Mouse (Mus musculus) embryonic facial prominence, embryonic 10.5 days (tissue): ENCODE data around the gene Ccdc73. TPM values are rescaled to one million over a fixed set of nuclear protein-coding genes. Genes with fewer than 3 reads are reported as not detected.

Experiments used
- DNase-seq: peaks from one replicate; pipeline ENCODE4 v3.0.0-alpha.2; 2017; ENCODE audit warnings: low spot score
- H3K27ac ChIP-seq: fragments of 300-500 bp; sonication (generic); replicated peaks from 2 replicates; pipeline ENCODE4 v1.5.1; 2016; ENCODE audit warnings: mild to moderate bottlenecking
- H3K27me3 ChIP-seq: fragments of 300-500 bp; sonication (generic); replicated peaks from 2 replicates; pipeline ENCODE4 v1.6.1; 2016; ENCODE audit warnings: low read depth, mild to moderate bottlenecking; ENCODE audit not compliant: poor library complexity, severe bottlenecking
- H3K36me3 ChIP-seq: fragments of 300-500 bp; sonication (generic); replicated peaks from 2 replicates; pipeline ENCODE4 v1.6.1; 2016; ENCODE audit warnings: mild to moderate bottlenecking, moderate library complexity
- H3K4me1 ChIP-seq: fragments of 300-500 bp; sonication (generic); 2 replicates; pipeline ENCODE4 v1.6.1; 2016
- H3K4me3 ChIP-seq: fragments of 300-500 bp; sonication (generic); 2 replicates; pipeline ENCODE4 v1.5.1; 2016; ENCODE audit warnings: mild to moderate bottlenecking, moderate library complexity
- H3K9me3 ChIP-seq: fragments of 300-500 bp; sonication (generic); 2 replicates; pipeline ENCODE4 v1.6.1; 2016; ENCODE audit warnings: mild to moderate bottlenecking
- WGBS: fragments of 180-500 bp; shearing (Covaris S2); methylation state at CpG from one replicate; pipeline ENCODE4 v1.1.7; 2016; 5-methylcytosine and 5-hydroxymethylcytosine counted together
- polyA plus RNA-seq: library from polyadenylated mRNA; unstranded; fragments of >200 nt; fragmentation: Nextera tagmentation; extraction: Ambion mirVana; gene quantifications from 2 replicates; pipeline ENCODE4 v1.2.1, GENCODE M21; 2016

Gene Ccdc73
- polyA plus RNA-seq, 1 experiment from 2014 or later, result 6.3 TPM

DNA sequence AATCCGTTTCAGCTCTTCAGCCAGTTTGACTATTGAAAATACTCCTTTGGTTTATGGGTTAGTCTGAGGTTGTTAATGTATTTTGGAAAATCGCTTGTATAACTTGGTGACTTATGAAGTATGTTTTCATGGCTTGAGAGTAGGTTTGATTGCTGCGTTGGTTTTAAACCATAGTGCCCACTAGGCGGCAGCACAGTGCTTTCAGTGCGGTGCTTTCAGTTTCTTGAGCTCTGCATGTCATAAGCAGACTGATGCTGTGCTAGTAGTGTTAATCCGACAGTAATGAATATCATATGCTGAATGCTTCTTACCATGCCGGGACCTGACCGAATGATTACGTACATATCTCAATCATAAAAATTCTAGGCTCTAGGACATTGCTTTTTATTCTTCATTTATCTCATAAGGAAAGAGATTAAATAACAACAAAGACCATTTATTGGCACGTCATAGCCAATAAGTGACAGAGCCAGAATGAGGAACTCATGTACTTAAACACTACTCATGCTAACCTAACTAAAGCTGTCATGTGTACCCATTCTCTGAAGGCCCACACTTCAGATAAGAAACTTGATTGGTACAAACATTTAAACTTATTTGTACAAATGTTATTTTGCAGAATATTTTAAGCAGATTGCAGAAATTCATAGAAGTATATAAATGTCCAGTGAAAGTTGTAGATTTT is 20.4 kb downstream of the Ccdc73 start:
- H3K27me3 ChIP-seq, result no peaks in the 10 kb centered on the region
- peak; percentile 77 for DNase-seq
- H3K4me3 ChIP-seq, result no peak overlapping the region
- H3K36me3 ChIP-seq, result no peaks in the 10 kb centered on the region
- no peak overlapping the region for H3K27ac ChIP-seq
- no peaks in the 10 kb centered on the region for H3K9me3 ChIP-seq
- 25% methylated on average over 10 of the region's 10 CpGs for WGBS
- H3K4me1 ChIP-seq, result no peaks in the 10 kb centered on the region

DNA sequence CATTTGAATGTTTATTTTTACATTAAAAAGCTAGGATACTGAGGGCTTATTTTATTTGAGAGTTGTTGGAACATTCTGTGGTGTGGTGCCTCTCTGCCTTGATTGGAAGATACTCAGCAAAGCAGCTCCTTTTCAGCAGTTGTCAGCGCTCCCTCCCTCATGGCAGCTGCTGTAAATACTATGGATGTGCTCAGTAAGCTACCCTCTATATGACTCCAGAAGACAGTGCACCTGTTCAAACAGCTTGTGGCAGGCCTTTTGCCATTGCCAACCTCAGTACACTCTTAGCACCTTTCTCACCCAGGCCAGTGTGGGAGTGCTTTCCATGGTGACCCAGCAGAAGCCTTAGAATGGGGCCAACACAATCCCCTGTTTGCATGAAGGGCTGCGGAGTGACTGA is 32.4 kb downstream of the Ccdc73 start:
- Histone ChIP-seq H3K4me3 (no peak overlapping the region), H3K9me3 (no peaks in the 10 kb centered on the region), H3K27me3 (no peaks in the 10 kb centered on the region), H3K36me3 (no peaks in the 10 kb centered on the region), H3K27ac (no peak overlapping the region), H3K4me1 (no peaks in the 10 kb centered on the region)
- no peak for DNase-seq
- 89% methylated on average over 2 of the region's 2 CpGs for WGBS

DNA sequence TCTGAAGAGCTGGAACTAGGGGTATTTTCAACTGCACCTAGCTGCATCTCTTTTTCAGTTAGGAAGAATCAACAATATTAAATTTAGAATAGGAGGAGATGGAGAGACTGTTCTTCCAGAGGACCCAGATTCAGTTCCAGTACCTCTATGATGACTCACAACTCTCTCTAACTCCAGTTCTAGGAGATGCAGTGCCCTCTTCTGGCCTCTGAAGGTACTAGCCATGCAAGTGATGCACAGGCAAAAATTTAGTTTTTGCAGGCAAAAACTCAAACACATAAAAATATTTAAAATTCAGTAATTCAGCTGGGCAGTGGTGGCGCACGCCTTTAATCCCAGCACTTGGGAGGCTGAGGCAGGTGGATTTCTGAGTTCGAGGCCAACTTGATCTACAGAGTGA is 48.1 kb downstream of the Ccdc73 start:
- Histone ChIP-seq H3K36me3 (no peaks in the 10 kb centered on the region), H3K4me1 (no peaks in the 10 kb centered on the region), H3K27ac (no peak overlapping the region), H3K4me3 (no peak overlapping the region), H3K27me3 (no peaks in the 10 kb centered on the region), H3K9me3 (no peaks in the 10 kb centered on the region)
- DNase-seq, result no peak
- WGBS, result 86% methylated on average over 3 of the region's 3 CpGs

DNA sequence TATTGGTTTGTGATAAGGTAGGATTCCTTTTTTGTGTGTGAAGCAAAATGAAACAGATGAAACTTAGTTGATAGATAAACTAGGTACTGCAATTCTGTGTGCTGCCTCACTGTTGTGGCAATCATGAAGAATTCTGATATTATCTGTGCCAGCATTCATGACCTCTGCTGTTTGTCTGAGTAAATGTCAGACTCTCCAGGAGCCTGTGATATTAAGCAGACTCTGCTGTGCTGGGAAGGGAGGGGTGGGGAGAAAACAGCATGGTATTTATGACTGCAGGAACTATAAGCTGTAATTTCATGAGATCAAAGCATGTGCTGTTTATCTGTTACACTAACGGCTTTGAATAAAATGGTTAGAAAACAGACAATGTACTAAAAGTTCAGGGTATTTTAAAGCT is 96.9 kb downstream of the Ccdc73 start:
- peak; percentile 12 for DNase-seq
- H3K4me3 ChIP-seq, result no peak overlapping the region
- no peaks in the 10 kb centered on the region for H3K9me3 ChIP-seq
- H3K36me3 ChIP-seq, result no peaks in the 10 kb centered on the region
- H3K27ac ChIP-seq, result no peak overlapping the region
- H3K27me3 ChIP-seq, result no peaks in the 10 kb centered on the region
- no peaks in the 10 kb centered on the region for H3K4me1 ChIP-seq
- WGBS, result 86% methylated on average over 1 of the region's 1 CpGs

DNA sequence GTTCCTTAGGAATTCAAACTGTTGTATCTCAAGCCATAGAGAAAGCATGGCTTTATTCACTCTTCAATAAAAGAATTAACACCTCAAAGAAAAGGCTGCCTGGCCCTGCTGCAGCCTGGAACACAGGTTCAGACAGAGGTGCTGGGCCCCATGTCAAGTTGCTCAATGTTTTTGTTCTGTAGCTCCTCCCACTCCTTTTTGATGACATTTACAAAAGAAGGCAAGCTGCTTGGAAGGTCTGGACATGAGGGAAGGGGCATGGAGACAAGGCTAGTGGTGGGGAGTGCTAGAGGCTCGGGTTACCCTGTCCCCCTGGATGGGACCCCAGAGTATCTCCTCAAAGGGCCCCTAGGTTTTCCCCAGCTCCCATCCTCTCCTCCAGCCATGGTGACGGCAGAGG is 114.1 kb downstream of the Ccdc73 start:
- no peaks in the 10 kb centered on the region for H3K27me3 ChIP-seq
- no peak overlapping the region for H3K4me3 ChIP-seq
- no peaks in the 10 kb centered on the region for H3K9me3 ChIP-seq
- 27% methylated on average over 2 of the region's 2 CpGs for WGBS
- H3K4me1 ChIP-seq, result peaks cover 5% of the 10 kb centered on the region; the same call in 1 of the 2 replicates
- no peak for DNase-seq
- no peaks in the 10 kb centered on the region for H3K36me3 ChIP-seq
- no peak overlapping the region for H3K27ac ChIP-seq

DNA sequence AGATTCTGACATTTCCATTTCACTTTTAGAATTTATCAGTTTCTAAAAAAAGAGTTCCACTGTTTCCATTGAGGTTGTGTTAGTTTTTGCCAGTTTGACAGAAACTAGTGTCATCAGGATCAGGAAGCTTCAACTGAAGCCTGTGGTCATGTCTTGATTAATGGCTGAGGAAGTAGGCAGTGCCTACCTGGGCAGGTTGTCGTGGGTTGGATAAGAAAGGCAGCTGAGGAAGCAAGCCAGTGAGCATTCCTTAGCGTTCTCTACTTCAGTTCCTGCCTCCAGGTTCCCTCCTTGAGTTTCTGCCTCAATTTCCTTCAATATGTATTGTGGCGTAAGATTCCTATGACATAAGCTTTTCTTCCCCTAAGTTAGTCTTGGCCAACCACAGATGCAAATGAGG is 118.2 kb downstream of the Ccdc73 start:
- DNase-seq, result no peak
- no peaks in the 10 kb centered on the region for H3K36me3 ChIP-seq
- no peaks in the 10 kb centered on the region for H3K9me3 ChIP-seq
- H3K4me3 ChIP-seq, result no peak overlapping the region
- 65% methylated on average over 3 of the region's 3 CpGs for WGBS
- no peaks in the 10 kb centered on the region for H3K27me3 ChIP-seq
- peaks cover 5% of the 10 kb centered on the region; the same call in 1 of the 2 replicates for H3K4me1 ChIP-seq
- H3K27ac ChIP-seq, result no peak overlapping the region

DNA sequence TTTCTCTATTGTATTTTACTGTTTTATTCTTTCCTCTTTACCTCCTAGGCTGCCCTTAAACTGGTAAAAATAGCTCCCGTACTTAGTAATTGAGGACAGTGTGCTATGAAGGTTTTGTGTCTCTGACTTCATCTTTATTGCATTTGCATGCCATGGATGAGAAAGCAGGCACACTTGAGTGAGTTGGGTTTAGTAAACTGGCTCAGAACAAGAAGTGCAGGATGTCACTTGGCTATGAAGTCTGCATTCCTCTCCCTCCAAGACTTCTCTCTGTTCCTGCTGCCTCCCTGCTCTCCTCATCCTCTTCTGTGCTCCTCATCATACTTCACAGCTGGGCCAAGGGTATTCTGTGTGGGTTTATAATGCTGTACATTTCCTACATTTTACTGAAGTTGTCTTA is 121.4 kb downstream of the Ccdc73 start:
- Histone ChIP-seq H3K27ac (no peak overlapping the region), H3K4me3 (no peak overlapping the region), H3K9me3 (no peaks in the 10 kb centered on the region), H3K4me1 (no peaks in the 10 kb centered on the region), H3K36me3 (0 out of 2 replicates have a peak, but pooled peaks cover 4% of the 10 kb centered on the region), H3K27me3 (no peaks in the 10 kb centered on the region)
- no peak for DNase-seq
- 87% methylated on average over 1 of the region's 1 CpGs for WGBS

DNA sequence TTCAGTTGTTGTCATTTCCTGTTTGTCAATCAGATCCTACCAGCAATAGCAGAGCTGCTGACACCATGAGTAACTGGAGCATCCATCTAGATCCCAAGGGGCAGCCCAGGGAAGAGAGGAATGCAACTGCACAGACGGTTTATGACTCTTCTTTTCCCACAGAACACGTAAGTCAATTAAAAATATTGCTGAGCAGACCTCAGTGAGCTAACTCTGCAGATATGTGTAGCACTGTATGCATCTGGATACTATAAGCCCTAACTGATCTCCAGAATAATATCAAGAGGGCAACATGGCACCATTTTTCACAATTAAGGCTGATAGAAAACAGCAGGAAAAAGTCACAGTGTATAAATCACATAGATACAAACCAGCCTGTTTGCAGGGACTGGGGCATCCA is 126.8 kb downstream of the Ccdc73 start:
- DNase-seq, result no peak
- H3K9me3 ChIP-seq, result no peaks in the 10 kb centered on the region
- H3K4me1 ChIP-seq, result no peaks in the 10 kb centered on the region

DNA sequence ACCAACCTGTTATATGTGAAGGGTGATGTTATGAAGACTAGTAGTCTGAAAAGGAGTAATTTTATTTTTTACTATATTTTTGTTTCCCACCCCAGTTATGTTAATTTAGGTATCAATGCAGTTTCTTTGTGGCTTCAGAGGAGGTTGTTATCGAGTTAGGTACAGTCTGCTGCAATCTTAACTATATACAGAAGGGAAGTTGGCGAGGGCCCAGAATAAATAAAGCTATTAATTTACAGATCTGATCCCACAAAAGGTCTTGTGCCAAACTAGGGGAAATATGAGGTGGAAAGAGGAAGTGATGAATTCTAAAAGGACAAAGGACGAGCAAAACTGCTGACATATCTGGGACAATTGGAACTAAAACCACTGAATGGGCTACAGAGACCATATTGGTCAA is 128.6 kb downstream of the Ccdc73 start:
- H3K36me3 ChIP-seq, result peaks cover 53% of the 10 kb centered on the region
- no peak for DNase-seq
- H3K4me3 ChIP-seq, result no peak overlapping the region
- no peak overlapping the region for H3K27ac ChIP-seq
- H3K9me3 ChIP-seq, result no peaks in the 10 kb centered on the region
- H3K27me3 ChIP-seq, result no peaks in the 10 kb centered on the region
- 92% methylated on average over 3 of the region's 3 CpGs for WGBS
- H3K4me1 ChIP-seq, result no peaks in the 10 kb centered on the region

More for the DNA sequence above, 126.8 kb downstream of the Ccdc73 start:
- Histone ChIP-seq H3K27ac (no peak overlapping the region), H3K36me3 (peaks cover 39% of the 10 kb centered on the region), H3K4me3 (no peak overlapping the region), H3K27me3 (no peaks in the 10 kb centered on the region)
- WGBS, result 75% methylated on average over 2 of the region's 2 CpGs

DNA sequence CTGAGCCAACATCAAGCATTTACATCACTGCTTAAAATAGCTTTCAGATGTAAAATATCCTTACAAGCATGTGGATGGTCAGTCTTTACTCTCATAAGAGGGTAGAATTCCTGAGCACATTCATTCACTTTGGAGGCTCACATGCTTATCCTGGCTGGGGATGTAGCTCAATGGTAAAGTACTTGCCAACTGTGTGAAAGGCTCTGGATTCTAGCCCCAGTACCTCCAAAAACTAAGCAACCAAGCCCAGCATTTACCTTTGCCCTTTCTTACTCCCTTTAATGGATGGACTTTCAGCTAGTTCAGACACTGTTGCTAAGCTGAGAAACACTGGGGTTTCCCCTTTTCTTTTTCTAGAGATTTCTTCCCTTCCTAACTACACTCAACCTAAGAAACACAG is 139.6 kb downstream of the Ccdc73 start:
- peaks cover 99% of the 10 kb centered on the region for H3K36me3 ChIP-seq

DNA sequence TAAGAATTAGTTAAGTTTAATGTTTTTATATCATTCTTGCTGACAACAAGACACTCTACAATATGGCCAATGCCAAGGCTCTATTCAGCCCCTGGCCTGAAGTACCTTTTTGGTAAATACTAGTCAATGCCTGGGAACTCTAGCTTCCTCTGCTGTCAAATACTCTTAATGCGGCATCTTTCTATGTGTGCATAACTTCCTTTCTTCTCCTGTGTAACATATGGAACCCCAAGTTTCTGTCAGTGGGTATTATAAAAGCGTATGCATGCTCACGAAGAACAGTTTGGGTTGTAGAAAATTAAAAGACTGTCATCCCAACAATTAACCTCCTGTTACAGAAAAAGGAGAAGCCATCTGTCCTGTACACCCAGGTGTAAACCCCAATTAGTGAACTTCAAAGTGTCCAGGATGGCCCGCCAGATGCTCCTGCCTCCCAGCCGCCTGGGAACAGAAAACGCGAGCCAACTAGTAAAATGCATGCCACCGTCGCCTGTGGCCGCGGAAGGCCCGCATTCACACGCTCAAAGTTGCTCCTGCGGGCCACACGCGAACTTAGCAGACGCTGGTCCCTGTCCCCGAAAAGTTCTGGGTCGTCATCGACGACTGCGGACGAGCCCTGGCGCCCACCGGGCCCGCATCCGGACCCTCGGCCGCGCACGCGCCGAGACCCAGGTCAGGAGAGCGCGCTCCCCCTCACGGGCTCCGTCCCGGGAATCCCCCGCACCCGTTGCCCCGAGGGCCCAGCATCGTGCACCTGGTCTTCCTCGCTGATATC is 148.8 kb downstream of the Ccdc73 start:
- peaks cover 27% of the 10 kb centered on the region for H3K36me3 ChIP-seq
- peak overlapping the region; percentile 95 for H3K4me3 ChIP-seq
- H3K4me1 ChIP-seq, result peaks cover 18% of the 10 kb centered on the region
- peak overlapping the region; percentile 96 for H3K27ac ChIP-seq
- 1% methylated on average over 43 of the region's 43 CpGs for WGBS
- H3K9me3 ChIP-seq, result no peaks in the 10 kb centered on the region
- no peaks in the 10 kb centered on the region for H3K27me3 ChIP-seq
- DNase-seq, result no peak

More for the DNA sequence above, 139.6 kb downstream of the Ccdc73 start:
- H3K4me3 ChIP-seq, result no peak overlapping the region
- H3K27me3 ChIP-seq, result no peaks in the 10 kb centered on the region
- no peaks in the 10 kb centered on the region for H3K4me1 ChIP-seq
- H3K9me3 ChIP-seq, result no peaks in the 10 kb centered on the region
- no peak overlapping the region for H3K27ac ChIP-seq
- no peak for DNase-seq

DNA sequence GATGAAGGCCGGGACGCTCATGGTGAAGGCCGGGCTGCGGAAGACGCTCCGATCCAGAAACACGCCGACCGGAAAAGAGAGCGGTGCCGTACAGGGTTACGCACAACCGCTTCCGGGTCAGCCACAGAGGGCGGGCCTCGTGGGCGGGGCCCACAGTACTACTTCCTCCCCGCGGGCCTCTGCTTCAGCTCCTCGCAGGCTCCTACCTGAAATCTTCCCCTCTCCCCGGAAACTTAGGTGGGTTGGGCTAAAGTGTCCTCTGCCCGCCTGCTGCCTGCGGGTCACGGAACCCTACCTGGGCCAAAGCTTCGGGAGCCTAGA is 149.3 kb downstream of the Ccdc73 start, which contains the start of gene Eif3m:
Eif3m (minus strand) TSS at position 114 of the 321 bp plus-strand sequence.
- Histone ChIP-seq H3K4me1 (peaks cover 18% of the 10 kb centered on the region), H3K27me3 (no peaks in the 10 kb centered on the region), H3K27ac (peak within 1 kb of the TSS; percentile 96), H3K9me3 (no peaks in the 10 kb centered on the region), H3K4me3 (peak within 1 kb of the TSS; percentile 95), H3K36me3 (peaks cover 21% of the 10 kb centered on the region)
- 0% methylated on average over 25 of the region's 25 CpGs for WGBS
- DNase-seq, result peak; percentile 94

DNA sequence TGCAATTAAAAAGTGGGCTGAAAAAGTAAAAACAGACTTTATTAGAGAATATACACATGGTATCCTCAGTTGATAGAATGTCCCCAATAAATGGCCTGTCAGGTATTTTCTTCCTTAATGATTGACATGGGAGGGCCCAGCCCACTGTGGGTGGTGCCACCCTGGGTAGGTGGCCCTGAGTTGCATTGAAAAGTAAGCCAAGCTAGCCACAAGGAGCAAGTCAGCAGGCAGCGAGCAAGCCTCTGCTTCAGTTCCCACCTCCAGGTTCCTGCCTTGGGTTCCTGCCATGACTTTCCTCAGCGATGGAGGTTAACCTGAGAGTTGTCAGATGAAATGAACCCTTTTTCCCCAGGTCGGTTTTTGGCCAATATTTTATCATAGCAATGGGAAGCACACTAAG is 150.2 kb downstream of the Ccdc73 start:
- H3K4me1 ChIP-seq, result peaks cover 18% of the 10 kb centered on the region
- no peak for DNase-seq
- peak overlapping the region; percentile 96; the same call in 1 of the 2 replicates for H3K27ac ChIP-seq
- WGBS, result 85% methylated on average over 3 of the region's 3 CpGs
- H3K27me3 ChIP-seq, result no peaks in the 10 kb centered on the region
- peaks cover 12% of the 10 kb centered on the region for H3K36me3 ChIP-seq
- no peaks in the 10 kb centered on the region for H3K9me3 ChIP-seq
- peak overlapping the region; percentile 95 for H3K4me3 ChIP-seq
